Mouse (Mus musculus): ENCODE data around the gene Tmem69.

Gene Tmem69

GRCm38 (mm10) chr4:116555413-116556300, at the start of gene Tmem69:
Tmem69 (minus strand) TSS chr4:116555936.
- DNase-seq (ENCODE audit: inconsistent ontology term), result peak; percentile 73

- DNase-seq (ENCODE audit: inconsistent ontology term), result peak; percentile 90
Measured at GRCm38 (mm10) chr4:116596978-116597881, 41.5 kb upstream of the Tmem69 start.

- DNase-seq (ENCODE audit: inconsistent ontology term), result no peak
Measured at GRCm38 (mm10) chr4:116596379-116596778, 40.6 kb upstream of the Tmem69 start, which contains the start of gene Ccdc17. Ccdc17 (plus strand) TSS chr4:116596654.

GRCm38 (mm10) chr4:116595793-116596192, 40.1 kb upstream of the Tmem69 start:
- no peak for DNase-seq (ENCODE audit: inconsistent ontology term)

- DNase-seq (ENCODE audit: inconsistent ontology term), result peak; percentile 14
Measured at GRCm38 (mm10) chr4:116558151-116558882, 2.6 kb upstream of the Tmem69 start.

GRCm38 (mm10) chr4:116557306-116558121, 1.8 kb upstream of the Tmem69 start, which contains the start of gene Gpbp1l1:
Gpbp1l1 (plus strand) TSS chr4:116557658.
- peak; percentile 99 for DNase-seq (ENCODE audit: inconsistent ontology term)

- DNase-seq (ENCODE audit: inconsistent ontology term), result peak; percentile 95
Measured at GRCm38 (mm10) chr4:116556561-116557305, 997 bp upstream of the Tmem69 start.

GRCm38 (mm10) chr4:116553035-116553434, 2.7 kb downstream of the Tmem69 start:
- DNase-seq (ENCODE audit: inconsistent ontology term), result no peak

GRCm38 (mm10) chr4:116550432-116550831, 5.3 kb downstream of the Tmem69 start:
- no peak for DNase-seq (ENCODE audit: inconsistent ontology term)

- DNase-seq (ENCODE audit: inconsistent ontology term), result no peak
Measured at GRCm38 (mm10) chr4:116537737-116538136, 18.0 kb downstream of the Tmem69 start.

GRCm38 (mm10) chr4:116536351-116536750, 19.4 kb downstream of the Tmem69 start:
- peak; percentile 32 for DNase-seq (ENCODE audit: inconsistent ontology term)

GRCm38 (mm10) chr4:116531109-116531508, 24.6 kb downstream of the Tmem69 start:
- no peak for DNase-seq (ENCODE audit: inconsistent ontology term)

- DNase-seq (ENCODE audit: inconsistent ontology term), result peak; percentile 98
Measured at GRCm38 (mm10) chr4:116507425-116508218, 48.1 kb downstream of the Tmem69 start, which contains the start of gene Ipp. Ipp (plus strand) TSS chr4:116507549.

GRCm38 (mm10) chr4:116506886-116507424, 48.8 kb downstream of the Tmem69 start:
- DNase-seq (ENCODE audit: inconsistent ontology term), result no peak
